Mouse (Mus musculus) heart, embryonic 13.5 days (tissue): ENCODE results near the gene Spag17. TPM values are rescaled to one million over a fixed set of nuclear protein-coding genes. Genes with fewer than 3 reads are reported as not detected.

Experiments
- ATAC-seq: fragments of 200-750 bp; cut with Nextera tagmentation; 2 replicates; pipeline ENCODE4 v1.8.0; 2017; ENCODE audit warnings: moderate TSS enrichment; ENCODE audit not compliant: insufficient number of reproducible peaks, low FRiP score, low TSS enrichment; ENCODE audit errors: extremely low read depth
- H3K27ac ChIP-seq: fragments of 300-500 bp; sonication (generic); replicated peaks from 2 replicates; pipeline ENCODE4 v1.5.1; 2015; ENCODE audit warnings: moderate library complexity, mild to moderate bottlenecking, inconsistent platforms
- H3K27me3 ChIP-seq: fragments of 300-500 bp; sonication (generic); replicated peaks from 2 replicates; pipeline ENCODE4 v1.6.1; 2015; ENCODE audit warnings: mild to moderate bottlenecking, inconsistent platforms
- H3K36me3 ChIP-seq: fragments of 300-500 bp; sonication (generic); 2 replicates; pipeline ENCODE4 v1.6.1; 2015; ENCODE audit warnings: mild to moderate bottlenecking, inconsistent platforms
- H3K4me1 ChIP-seq: fragments of 300-500 bp; sonication (generic); 2 replicates; pipeline ENCODE4 v1.6.1; 2015; ENCODE audit warnings: inconsistent platforms
- H3K4me2 ChIP-seq: fragments of 300-500 bp; sonication (generic); 2 replicates; pipeline ENCODE4 v1.6.1; 2015; ENCODE audit warnings: inconsistent platforms, mild to moderate bottlenecking, moderate library complexity
- H3K4me3 ChIP-seq: fragments of 300-500 bp; sonication (generic); 2 replicates; pipeline ENCODE4 v1.5.1; 2015; ENCODE audit warnings: moderate library complexity, mild to moderate bottlenecking, inconsistent platforms
- H3K9ac ChIP-seq: fragments of 300-500 bp; sonication (generic); 2 replicates; pipeline ENCODE4 v1.6.1; 2015; ENCODE audit warnings: inconsistent platforms, mild to moderate bottlenecking, moderate library complexity
- H3K9me3 ChIP-seq: fragments of 300-500 bp; sonication (generic); 2 replicates; pipeline ENCODE4 v1.6.1; 2016; ENCODE audit warnings: inconsistent platforms
- WGBS: fragments of 180-500 bp; shearing (Covaris S2); methylation state at CpG from one replicate; pipeline ENCODE4 v1.1.7; 2015; ENCODE audit warnings: mixed read lengths; 5-methylcytosine and 5-hydroxymethylcytosine counted together
- polyA plus RNA-seq: library from polyadenylated mRNA; unstranded; fragments of >200 nt; fragmentation: Nextera tagmentation; extraction: Ambion mirVana; gene quantifications from 2 replicates; pipeline ENCODE4 v1.2.1, GENCODE M21; 2015

The Spag17 gene
- polyA plus RNA-seq, 1 experiment from 2014 or later: 0.28 TPM

GRCm38 (mm10) chr3:99913809-99914439 is 28.7 kb downstream of the Spag17 start:
- no peaks in the 10 kb centered on the region for H3K27me3 ChIP-seq
- H3K36me3 ChIP-seq: no peaks in the 10 kb centered on the region
- H3K4me3 ChIP-seq: no peak overlapping the region
- H3K4me2 ChIP-seq: no peak overlapping the region
- no peaks in the 10 kb centered on the region for H3K4me1 ChIP-seq
- no peaks in the 10 kb centered on the region for H3K9me3 ChIP-seq
- H3K9ac ChIP-seq: no peak overlapping the region
- H3K27ac ChIP-seq: no peak overlapping the region
- ATAC-seq: no peak
- WGBS: 80% methylated on average over 8 of the region's 8 CpGs

DNA sequence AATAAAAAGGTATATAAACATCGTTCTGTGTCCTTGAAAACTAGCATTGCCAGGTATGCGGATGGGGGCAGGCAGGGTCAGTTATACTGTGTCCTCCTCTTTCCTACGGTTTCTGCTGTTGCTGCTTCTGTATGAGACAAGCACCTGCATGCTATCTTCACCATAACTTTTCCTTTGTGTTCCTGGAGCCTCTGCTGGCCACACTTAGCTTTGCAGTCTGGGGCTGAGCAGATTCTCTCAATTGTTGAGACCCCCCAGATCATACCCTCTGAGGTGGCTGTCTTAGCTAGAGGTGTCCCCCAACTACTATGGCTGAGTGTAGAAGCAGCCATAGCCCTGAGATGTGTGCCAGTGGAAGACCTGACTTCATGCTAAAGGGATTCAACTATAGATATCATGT is 37.7 kb downstream of the Spag17 start:
- ATAC-seq: no peak
- WGBS: 76% methylated on average over 3 of the region's 3 CpGs
- no peak overlapping the region for H3K27ac ChIP-seq
- H3K36me3 ChIP-seq: no peaks in the 10 kb centered on the region
- H3K27me3 ChIP-seq: no peaks in the 10 kb centered on the region
- no peaks in the 10 kb centered on the region for H3K9me3 ChIP-seq
- H3K4me2 ChIP-seq: no peak overlapping the region
- H3K9ac ChIP-seq: no peak overlapping the region
- no peak overlapping the region for H3K4me3 ChIP-seq
- H3K4me1 ChIP-seq: no peaks in the 10 kb centered on the region

GRCm38 (mm10) chr3:99930920-99931620 is 45.9 kb downstream of the Spag17 start:
- 68% methylated on average over 12 of the region's 12 CpGs for WGBS
- Histone ChIP-seq H3K36me3 (no peaks in the 10 kb centered on the region), H3K27ac (no peak overlapping the region), H3K4me1 (no peaks in the 10 kb centered on the region), H3K4me2 (no peak overlapping the region), H3K4me3 (no peak overlapping the region), H3K9ac (no peak overlapping the region), H3K9me3 (no peaks in the 10 kb centered on the region), H3K27me3 (0 out of 2 replicates have a peak, but pooled peaks cover 3% of the 10 kb centered on the region)
- no peak for ATAC-seq

DNA sequence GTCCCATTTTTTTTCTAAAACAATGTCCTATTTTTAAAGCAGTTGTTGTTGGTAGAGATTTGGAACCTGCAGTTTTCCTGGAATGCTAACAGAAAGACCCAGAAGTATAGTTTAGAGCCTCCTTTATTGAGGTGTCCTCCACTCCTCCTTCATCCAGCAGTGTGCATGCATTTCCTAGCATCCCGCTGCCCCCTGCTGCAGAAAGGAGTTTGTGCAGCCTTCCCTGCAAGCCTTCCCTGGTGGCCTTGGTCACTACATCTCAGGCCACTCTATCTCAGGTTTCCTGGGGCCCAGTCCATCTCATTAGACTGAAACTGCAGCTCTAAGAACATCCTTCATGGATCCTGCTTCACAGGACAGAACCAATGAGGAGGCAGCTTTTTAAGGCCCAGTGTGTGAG is 51.0 kb downstream of the Spag17 start:
- Histone ChIP-seq H3K4me2 (no peak overlapping the region), H3K36me3 (no peaks in the 10 kb centered on the region), H3K9me3 (no peaks in the 10 kb centered on the region), H3K4me3 (no peak overlapping the region), H3K9ac (no peak overlapping the region), H3K27ac (no peak overlapping the region), H3K4me1 (no peaks in the 10 kb centered on the region), H3K27me3 (0 out of 2 replicates have a peak, but pooled peaks cover 5% of the 10 kb centered on the region)
- ATAC-seq: no peak
- 38% methylated on average over 1 of the region's 1 CpGs for WGBS

DNA sequence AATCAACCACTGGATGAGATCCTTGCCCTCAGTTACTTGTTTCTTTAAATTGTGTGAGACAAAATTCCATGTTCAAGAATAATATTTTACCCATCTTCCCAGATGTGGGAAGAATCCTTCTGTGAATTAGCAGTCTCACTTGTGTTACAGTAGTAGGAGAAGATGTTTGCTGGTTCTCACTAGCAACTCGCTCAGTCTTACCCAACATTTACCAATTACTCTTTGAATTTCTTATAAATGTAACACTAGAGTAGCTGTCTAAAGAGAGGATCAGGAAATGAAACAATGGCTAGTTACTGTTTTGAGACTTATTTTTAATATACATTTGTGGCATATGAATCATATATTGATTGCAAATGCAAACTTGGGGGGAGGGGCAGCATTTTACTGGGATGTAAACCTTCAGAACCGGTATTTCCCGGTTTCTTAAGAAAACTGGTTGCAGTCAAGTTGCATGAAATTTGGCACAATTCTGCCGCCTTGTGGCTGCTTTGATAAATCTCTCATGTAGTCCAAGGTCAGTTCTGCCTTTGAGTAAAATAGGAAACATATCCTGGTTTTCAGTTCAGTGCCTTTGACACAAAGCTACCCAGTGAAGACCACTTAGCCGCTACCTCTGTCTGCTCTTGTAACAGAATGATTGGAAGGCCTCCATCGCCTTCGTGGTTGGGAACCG is 53.5 kb downstream of the Spag17 start:
- Histone ChIP-seq H3K4me2 (no peak overlapping the region), H3K4me3 (no peak overlapping the region), H3K36me3 (no peaks in the 10 kb centered on the region), H3K9ac (no peak overlapping the region), H3K4me1 (no peaks in the 10 kb centered on the region), H3K27me3 (0 out of 2 replicates have a peak, but pooled peaks cover 5% of the 10 kb centered on the region), H3K27ac (no peak overlapping the region), H3K9me3 (no peaks in the 10 kb centered on the region)
- no peak for ATAC-seq
- 28% methylated on average over 8 of the region's 8 CpGs for WGBS

DNA sequence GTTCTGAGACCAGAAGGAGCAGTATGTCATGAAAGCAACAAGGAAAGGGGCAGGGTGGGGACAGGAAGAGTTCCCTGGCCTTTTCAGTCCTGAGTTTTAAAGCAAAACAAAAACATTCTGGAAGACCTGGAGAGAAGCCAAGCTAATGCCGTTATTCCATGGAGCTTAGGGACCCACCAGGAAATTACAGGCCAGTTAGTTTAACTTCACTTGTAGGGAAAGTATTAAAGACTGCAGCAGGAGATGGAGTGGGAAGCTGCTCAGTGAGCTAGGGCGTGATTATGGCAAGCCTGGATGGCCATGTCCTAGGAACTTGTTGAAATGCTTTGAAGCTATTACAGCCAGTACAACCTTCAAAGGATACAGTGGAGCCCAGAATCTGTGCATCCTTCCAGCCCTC is 60.0 kb downstream of the Spag17 start:
- H3K27me3 ChIP-seq: no peaks in the 10 kb centered on the region
- H3K36me3 ChIP-seq: no peaks in the 10 kb centered on the region
- H3K4me3 ChIP-seq: no peak overlapping the region
- no peak overlapping the region for H3K27ac ChIP-seq
- H3K9me3 ChIP-seq: no peaks in the 10 kb centered on the region
- no peaks in the 10 kb centered on the region for H3K4me1 ChIP-seq
- WGBS: 48% methylated on average over 2 of the region's 2 CpGs
- no peak overlapping the region for H3K9ac ChIP-seq
- ATAC-seq: no peak
- H3K4me2 ChIP-seq: no peak overlapping the region

DNA sequence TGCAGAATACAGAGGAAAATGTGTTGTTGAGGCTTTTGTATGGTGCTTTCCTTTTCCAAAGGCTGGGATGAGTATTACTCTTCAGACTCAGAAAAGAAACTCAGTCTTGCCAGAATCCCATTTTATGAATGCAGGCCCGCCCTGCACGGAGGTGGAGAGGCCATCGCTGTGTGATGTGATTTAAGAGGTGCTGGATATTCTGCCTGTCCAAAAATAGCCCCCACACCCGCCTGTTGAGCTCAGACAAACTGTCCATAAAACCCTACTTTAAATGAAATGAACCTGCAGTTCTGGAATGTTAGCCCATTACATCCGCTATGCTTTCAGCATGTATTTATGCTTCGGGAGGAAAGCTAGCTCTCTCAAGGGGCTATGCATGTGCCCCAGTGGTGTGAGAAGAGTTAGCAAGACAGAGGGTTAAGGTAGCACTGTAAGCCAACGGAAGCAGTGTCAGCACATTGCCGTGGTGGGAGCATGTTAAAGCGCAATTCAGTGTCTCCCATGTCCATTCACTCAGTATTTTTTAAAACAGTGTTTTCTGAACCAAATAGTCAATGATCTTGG is 68.9 kb downstream of the Spag17 start:
- Histone ChIP-seq H3K9me3 (no peaks in the 10 kb centered on the region), H3K4me2 (no peak overlapping the region), H3K36me3 (no peaks in the 10 kb centered on the region), H3K4me3 (no peak overlapping the region), H3K4me1 (no peaks in the 10 kb centered on the region), H3K27me3 (no peaks in the 10 kb centered on the region), H3K27ac (no peak overlapping the region), H3K9ac (no peak overlapping the region)
- WGBS: 63% methylated on average over 9 of the region's 9 CpGs
- no peak for ATAC-seq

DNA sequence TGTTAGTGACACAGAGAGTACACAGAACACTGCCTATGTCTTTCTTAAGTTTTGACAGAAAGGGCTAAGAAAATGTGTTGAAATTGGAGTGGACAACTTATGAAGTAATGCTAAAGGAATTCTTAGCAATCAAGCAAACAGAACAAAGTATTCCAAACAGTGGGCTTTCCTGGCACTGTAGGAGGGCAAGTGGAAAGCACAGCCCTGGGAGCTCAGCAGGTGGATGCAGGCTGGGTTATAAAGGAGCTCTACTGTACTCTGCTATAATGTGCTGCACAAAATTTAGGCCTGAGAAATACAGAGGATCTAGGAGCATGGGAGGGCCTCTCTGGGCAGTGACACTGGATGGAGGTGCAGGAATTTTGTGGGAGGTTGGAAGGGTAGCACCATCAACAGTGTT is 71.3 kb downstream of the Spag17 start:
- ATAC-seq: no peak

GRCm38 (mm10) chr3:99959805-99960485 is 74.7 kb downstream of the Spag17 start:
- ATAC-seq: no peak
- Histone ChIP-seq H3K4me3 (no peak overlapping the region), H3K4me1 (no peaks in the 10 kb centered on the region), H3K4me2 (no peak overlapping the region), H3K27ac (no peak overlapping the region), H3K9me3 (no peaks in the 10 kb centered on the region), H3K36me3 (no peaks in the 10 kb centered on the region), H3K27me3 (no peaks in the 10 kb centered on the region), H3K9ac (no peak overlapping the region)
- WGBS: 70% methylated on average over 7 of the region's 7 CpGs

More for the DNA sequence above, 71.3 kb downstream of the Spag17 start:
- Histone ChIP-seq H3K9me3 (no peaks in the 10 kb centered on the region), H3K9ac (no peak overlapping the region), H3K4me2 (no peak overlapping the region), H3K27ac (no peak overlapping the region), H3K27me3 (no peaks in the 10 kb centered on the region), H3K36me3 (no peaks in the 10 kb centered on the region), H3K4me1 (no peaks in the 10 kb centered on the region), H3K4me3 (no peak overlapping the region)

GRCm38 (mm10) chr3:99964345-99964744 is 79.1 kb downstream of the Spag17 start:
- ATAC-seq: no peak
- Histone ChIP-seq H3K9ac (no peak overlapping the region), H3K9me3 (no peaks in the 10 kb centered on the region), H3K27me3 (no peaks in the 10 kb centered on the region), H3K36me3 (no peaks in the 10 kb centered on the region), H3K4me2 (no peak overlapping the region), H3K4me3 (no peak overlapping the region), H3K4me1 (no peaks in the 10 kb centered on the region), H3K27ac (no peak overlapping the region)
- WGBS: 83% methylated on average over 6 of the region's 6 CpGs

DNA sequence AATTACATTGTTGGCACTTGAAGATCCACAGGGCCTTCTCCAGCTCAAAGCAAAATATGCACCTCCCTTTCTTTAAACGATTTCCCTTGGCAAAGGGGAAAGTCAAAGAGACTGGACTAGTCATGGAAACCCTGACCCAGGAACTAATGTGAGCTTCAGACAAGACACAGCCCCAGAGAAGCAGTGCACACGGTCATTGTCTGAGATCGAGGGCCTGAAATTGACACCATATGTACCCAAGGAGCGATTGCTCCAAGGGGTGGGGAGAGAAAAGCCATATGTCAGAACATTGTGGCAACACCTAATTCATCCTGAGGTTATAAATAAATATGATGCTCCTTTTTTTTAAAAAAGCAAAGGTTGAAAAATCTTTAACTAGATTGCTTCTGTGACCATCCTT is 80.7 kb downstream of the Spag17 start:
- Histone ChIP-seq H3K36me3 (no peaks in the 10 kb centered on the region), H3K27ac (no peak overlapping the region), H3K9me3 (no peaks in the 10 kb centered on the region), H3K4me3 (no peak overlapping the region), H3K9ac (no peak overlapping the region), H3K27me3 (no peaks in the 10 kb centered on the region), H3K4me2 (no peak overlapping the region), H3K4me1 (peaks cover 3% of the 10 kb centered on the region)
- ATAC-seq: no peak
- WGBS: 54% methylated on average over 4 of the region's 4 CpGs
